Mouse (Mus musculus): Measurements from ENCODE around the gene Tes3-ps.

Gene Tes3-ps

DNA sequence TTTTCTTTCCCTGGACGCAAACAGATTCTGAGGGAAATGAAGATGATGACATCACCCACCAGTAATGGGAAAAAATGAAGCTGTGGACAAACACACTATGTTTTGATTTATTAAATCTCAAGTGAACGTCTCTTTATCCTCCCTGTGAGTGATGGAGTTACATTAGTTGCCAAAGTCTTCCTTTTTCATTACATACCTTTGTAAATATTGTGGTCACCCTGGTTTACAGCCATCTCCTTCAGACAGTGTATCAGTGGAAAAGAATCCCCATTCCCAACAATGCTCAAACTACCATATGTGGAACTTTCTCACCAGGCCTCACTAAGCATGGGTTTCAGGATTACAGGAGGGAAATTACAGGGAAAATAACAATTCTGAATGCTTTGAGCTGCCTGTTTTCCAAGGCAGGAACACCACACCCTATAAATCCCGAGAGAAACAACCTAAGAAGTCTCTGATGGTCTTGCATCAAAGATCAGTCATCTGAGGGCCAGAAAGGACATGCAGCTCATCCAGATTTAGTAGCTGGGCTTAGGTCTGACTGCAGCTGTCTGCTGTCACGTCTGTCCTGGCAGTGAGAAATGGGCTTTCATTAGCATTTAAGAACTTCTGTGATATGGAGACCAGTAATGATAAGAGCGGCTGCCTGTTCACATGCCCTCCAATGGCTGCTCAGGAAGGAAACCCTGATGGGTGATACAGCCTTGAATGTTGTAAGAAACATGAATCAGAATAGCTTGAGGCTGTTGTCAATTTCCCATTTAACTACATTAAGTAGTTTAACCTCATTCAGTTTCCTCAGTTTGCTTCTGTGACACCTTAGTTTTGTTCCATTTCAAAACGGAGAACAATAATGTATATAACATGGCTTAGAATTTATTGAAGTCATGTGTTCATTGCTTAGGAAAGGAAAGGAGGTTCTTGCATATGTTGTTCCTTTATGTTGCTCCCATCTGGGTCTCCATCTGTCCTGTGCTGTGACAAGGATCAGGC, at the start of gene Tes3-ps:
Tes3-ps (plus strand) TSS at position 943 of the 993 bp plus-strand sequence.
- DNase-seq (ENCODE audit: low read depth) = peak; percentile 94

DNA sequence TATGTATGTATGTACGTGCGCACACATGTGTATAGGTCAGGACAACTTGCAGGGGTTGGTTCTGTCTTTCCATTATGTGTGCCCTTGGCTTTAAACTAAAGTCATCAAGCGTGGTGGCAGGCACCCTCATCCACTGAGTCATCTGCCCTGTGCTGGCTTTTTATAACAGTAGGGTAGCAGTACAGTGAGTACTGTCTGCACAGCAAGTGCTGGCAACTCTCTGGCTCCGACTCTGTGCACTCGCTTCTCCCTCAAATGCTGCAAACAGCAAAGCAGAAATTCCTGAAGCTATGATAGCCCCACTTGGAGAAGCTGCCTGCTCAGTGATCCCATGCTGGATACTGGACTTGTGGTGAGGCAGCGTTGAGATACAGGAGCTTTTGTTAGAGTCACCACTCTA, 48.7 kb upstream of the Tes3-ps start:
- DNase-seq (ENCODE audit: low read depth) = no peak

DNA sequence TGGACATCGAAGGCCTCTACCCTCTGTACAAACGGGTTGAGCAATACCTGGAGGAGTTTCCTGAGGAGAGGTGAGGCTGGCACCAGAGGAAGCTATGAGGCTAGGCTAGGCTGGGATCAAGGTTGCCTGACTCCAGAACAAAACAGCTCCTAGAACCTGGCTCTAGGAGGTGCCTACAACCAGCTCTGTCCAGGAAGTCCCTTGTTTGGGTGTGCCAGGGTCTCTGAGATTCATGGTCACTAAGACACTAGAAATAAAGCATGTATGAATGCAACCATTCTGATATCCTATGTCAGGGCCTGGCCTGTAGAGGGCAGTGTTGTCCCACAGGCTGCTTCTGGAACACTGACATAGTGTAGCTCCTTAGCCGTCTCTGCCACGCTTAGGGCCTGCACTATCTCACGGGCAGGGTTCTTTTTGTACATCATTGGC, 43.8 kb upstream of the Tes3-ps start:
- DNase-seq (ENCODE audit: low read depth) = peak; percentile 63

DNA sequence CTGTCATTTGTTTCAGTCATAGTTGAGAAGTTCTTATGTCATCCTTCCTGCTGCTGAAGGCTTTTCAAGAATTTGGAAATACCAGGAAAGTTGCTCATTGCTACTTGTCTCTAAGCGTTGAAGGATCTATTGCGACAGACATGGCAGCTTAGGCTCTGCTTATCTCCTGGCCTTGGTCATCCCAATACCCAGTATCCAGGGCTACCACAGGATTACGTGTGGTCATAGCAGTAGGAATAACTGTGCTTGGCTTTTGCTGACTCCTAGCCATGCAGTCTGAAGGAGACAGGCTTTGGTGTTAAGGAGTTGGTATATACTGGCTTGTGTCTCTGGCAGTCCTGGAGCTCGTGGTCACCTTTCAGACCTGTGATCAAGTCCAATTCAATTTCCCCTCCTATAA, 32.8 kb upstream of the Tes3-ps start:
- DNase-seq (ENCODE audit: low read depth) = peak; percentile 67

DNA sequence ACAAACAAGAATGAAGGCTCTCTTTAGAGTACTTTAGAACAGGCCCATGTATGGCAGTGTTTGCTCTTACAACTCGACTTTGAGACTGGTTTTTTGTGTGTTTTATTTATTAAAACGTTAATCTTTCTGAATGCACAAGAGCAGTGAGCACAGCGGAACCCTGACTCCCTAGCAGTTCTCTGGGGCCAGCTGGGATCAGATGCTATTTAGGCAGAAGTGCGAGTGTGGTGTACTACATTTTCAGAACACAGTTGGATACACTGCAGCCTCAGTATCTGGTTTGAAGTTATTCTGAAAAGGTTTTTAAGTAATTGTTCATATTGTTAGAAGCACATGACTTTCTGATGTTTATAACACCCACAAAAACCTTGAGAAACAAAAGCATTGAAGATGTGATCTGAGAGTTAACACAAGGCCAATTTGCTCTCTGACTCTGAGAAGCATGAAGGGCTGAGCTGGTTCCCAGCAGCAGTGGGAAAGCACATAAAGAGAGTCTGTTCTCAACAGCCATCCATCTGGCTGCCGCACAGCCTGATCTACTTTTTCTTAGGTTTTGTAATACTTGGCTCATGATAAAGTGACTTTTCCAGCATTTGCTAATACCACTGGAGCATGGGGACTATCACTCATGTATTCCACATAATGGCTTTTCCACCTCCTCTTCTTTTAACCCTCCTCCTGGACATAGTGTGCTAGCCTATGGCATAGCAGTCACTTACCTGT, 32.3 kb upstream of the Tes3-ps start:
- peak; percentile 98 for DNase-seq (ENCODE audit: low read depth)

DNA sequence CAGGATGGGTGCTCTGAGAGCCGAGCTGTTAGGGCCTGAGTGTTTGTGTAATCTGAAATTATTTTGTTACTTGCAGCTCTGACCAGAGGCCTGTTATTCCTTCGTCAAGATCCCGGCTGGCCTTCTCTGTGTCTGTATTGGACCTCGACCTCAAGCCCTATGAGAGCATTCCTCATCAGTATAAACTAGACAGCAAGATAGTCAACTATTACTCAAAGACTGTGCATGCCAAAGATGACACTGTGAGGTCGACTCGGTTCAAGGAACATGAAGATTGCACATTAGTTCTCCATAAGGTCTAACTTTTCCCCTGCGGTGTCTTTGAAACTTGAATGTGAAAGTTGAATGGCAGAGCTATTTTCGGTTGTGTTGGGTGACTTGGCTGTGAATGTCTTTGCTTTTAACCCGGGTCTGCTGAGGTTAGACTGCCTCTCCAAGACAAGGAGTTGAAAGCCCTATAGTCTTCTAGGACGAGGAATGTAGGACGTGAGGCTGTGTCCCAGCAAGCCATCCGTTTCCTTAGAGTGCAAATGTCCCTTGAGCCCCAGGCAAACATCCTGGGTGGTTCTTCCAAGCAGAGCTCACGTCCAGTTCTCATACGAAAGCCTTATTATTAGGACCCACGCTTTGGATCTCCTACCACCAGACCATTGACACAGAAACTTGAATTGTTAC, 31.5 kb upstream of the Tes3-ps start:
- no peak for DNase-seq (ENCODE audit: low read depth)

DNA sequence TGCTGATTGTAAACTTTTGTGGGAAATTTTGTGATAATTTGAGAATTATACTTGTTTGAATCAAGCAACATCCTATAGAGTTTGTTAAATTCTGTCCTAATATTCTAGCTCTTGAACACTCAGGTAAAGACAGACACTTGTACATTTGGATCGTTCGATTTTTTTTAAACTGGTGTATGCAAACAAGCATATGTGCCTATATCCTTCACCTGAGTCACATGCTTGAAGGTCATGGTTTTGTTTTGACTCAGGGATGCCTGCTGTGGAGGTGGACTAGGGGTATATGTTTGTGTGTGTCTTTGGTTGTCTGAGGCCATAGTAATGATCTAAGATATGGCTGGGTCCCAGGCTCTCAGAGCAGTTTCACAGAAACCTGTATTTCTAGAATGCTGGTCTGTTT, 30.2 kb upstream of the Tes3-ps start:
- no peak for DNase-seq (ENCODE audit: low read depth)

DNA sequence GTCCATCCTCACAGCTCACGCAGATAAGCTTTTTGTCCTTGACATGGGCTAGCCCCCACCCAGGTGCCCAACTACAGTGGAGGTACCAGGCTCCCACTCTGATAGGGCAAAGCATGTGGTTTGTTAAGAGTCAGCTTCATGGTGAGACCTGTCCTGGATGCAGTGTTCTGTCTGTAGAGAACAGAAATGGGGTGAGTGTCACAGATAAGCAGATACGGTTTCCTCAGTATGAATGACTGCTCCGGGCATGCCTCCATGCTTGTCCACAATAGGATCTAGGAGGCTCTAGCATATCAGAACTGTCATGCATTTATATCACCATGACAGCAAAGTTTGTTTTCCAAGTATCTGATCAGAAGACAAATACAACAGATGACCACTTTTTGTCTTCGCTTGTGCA, 27.2 kb upstream of the Tes3-ps start:
- DNase-seq (ENCODE audit: low read depth) = no peak

DNA sequence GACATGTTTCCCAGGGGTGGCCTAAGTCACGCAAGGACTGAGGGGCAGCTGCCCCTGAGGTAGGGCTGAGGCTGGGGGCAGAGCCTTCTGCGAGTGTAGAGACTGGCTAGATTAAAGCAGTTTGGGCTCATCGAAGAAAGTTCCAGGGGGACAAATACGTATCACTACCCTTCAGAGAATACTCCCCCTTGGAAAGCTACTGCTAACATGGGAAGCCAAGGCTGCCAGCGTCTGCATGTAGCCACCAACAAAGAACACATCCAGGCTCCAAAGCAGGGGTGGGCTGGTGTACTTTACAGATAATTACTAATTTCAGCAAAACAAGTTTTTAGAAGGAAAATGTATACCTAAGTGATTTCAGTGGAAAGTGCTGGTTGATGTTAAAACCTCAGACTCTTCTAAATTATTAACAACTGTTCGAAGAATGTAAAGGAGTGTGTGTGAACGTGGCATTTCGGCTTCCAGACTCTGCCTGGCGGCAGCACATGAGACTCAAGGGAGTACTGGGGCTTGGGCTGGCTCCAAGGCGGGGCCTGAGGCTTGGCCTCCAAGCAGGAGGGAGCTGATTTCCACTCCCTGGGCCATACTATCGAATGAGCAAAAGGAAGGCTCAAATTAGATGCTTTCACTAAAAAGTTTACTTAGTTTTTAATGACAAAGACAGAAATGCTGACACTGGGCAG, 26.6 kb upstream of the Tes3-ps start:
- DNase-seq (ENCODE audit: low read depth) = peak; percentile 91

DNA sequence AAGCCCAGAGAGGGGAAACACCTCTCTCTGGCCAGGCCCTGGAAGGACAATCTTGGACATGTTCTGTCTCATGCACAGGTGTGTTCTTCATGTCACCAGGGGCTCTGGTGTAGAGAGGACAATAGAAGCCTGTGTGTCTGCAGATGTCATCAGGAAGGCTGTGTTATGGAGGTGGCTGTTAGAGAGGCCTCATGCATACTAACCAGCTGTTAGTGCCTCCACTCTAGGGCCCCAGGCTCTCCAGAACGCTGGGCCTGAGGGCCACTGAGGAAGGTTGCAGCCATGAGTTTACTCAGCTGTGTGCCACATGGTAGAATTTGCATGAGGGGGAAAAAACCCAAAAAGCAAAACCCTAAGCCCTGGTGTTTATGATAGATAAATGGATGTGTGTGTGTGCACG, 25.5 kb upstream of the Tes3-ps start:
- no peak for DNase-seq (ENCODE audit: low read depth)

DNA sequence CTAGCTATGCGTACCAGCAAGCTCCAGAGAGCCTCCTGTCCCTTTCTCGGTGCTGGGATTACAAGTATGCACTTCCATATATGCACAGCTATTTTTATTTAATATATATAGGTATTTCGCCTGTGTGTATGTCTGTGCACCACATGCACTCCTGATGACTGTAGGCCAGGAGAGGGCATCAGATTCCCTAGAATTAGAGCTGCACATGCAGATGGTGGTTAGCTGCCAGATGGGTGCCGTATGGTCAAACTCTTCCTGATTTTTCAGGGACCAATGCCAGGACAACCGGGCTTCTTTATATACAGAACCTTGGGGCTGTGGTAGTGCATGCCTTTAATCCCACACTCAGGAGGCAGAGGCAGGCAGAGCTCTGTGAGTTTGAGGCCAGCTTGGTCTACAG, 24.1 kb upstream of the Tes3-ps start:
- no peak for DNase-seq (ENCODE audit: low read depth)

DNA sequence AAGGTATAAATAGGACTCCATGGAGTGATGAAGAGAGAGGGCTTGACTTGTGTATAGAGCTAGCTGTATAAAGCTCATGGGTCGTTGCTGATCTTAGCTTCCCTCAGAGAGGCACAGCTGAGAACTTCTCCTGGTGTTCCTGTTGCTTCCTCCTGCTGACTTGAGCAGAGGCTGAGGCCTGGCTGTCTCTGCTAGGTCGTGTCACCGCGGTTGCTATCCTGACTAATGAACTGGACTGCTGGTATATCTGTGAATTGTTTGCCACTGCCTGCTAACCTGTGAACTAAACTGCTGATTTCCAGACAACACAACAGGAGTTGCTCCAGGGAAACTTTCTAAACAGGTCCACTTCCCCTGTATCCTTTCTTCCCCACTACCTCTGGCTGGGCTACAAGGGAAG, 22.8 kb upstream of the Tes3-ps start:
- no peak for DNase-seq (ENCODE audit: low read depth)

DNA sequence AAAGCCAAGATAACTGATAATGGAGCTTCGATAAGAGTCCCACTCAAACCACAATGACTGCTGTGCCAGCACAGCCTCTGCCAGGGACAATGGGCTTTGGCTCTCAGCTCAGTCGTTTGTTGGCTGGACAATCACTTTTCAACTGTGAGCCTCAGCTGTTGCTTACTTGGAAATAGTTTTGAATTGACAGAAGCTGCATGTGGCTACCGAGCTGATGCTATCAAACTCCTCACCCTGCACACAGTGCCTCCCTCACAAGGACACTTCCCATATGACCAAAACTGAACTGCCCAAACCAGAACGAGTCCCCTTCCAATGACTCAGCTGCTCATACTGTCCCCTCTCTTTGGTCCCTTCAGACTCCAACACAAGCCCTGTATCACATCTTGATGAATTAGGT, 22.3 kb upstream of the Tes3-ps start:
- DNase-seq (ENCODE audit: low read depth) = no peak

DNA sequence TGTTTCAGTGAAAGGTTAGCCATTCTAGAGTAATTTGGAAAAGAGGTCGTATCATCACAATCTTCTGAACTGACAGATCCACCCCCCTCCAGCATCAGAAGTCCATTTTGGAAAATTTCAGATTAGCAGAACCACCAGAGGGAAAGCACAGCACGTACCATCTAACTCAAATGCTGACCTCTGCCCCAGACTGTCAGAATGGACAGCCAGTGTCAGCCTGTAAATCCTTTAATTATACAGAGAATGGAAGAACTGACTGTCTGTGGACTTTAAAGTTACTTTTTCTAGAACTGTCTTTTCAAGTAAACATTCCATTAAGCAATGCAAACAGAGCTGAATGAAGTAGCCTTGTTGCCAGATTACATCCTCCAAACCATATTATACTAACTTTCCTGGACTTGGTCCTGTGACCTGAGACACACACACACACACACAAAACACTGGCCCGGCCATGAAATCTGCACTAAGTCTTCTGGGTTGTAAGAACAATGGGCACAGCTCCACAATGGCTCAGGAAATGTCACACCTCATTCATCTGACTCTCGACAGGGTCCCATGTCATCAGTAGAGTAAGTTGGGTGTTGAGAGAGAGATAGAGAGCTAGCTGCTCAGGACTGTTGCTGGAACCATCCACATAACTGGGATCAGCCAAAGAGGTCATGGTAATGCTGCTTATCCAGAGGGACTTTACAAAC, 21.0 kb upstream of the Tes3-ps start:
- DNase-seq (ENCODE audit: low read depth) = no peak

DNA sequence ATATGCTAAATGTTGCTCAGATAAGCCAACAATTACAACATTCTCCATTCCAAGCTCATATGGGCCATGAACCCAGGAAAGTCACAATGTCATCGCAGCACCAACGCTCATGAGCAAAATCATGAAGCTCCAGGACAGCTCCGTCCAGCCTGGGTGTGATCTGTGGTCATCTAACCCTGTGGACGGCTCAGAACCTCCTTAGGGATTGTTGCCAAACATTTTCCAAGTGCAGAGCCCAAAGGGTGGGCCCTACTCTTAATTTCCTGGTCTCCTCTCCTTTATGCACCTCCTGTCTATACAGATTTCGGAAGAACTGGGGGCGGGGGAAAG, 20.5 kb upstream of the Tes3-ps start:
- no peak for DNase-seq (ENCODE audit: low read depth)

DNA sequence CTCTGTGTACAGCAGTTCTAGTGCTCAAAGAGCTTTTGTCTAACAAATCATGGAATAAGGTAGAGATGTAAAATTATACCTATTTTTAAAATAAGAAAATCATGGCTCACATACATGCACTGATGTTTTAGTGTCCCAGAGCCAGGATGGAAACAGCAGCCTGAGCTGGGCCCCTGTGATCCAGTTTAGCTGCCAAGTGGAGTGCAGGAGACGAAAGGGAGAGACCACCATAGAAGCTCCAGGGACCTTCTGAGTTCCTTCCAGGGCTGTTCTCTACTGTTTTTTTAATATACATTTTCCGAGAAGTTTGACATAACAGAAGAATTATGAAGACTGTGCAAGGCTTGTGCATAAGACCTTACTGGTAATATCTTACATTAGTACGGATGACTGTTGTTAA, 15.2 kb upstream of the Tes3-ps start:
- no peak for DNase-seq (ENCODE audit: low read depth)

DNA sequence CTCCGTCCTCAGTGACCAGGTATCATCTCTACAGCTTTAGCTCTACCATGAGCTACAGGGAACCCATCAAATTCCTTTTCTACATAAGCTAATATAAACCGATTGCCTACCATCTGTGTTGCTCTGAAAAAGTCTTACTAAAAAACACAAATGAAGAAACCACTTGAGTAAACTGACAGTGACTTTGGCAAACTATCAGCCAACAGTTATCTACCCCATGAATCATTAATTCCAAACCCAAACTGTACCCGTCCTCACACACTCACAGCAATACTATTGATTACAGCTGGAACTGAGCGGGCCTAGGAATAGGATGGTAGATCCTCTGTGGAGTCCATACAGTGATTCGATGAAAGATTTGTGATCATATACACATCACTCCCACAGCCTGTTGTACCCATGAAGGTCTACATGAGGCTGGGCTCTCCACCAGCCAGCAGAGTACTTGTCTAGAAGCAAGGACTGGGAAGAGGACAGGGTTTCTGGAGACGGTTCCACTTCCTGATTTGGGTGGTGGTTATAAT, 14.2 kb upstream of the Tes3-ps start:
- no peak for DNase-seq (ENCODE audit: low read depth)

DNA sequence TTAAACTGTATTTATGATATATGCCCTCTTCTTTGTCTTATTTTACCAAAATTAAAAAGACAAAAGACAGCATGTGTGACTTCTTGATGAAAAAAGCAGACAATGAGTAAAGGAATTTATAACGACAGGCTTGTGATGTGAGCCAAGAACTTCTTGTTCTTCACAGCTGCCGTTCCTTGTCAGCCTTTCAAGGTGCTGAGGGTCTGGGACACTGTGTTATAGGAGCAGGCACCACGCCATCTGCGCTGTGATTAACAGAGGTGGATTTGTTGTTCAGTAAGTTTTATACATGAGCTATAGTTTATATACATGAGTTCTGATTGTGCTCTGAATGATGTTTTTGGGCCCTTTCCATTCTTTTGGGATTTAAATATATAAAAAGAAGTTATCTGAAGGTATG, 13.7 kb upstream of the Tes3-ps start:
- no peak for DNase-seq (ENCODE audit: low read depth)

DNA sequence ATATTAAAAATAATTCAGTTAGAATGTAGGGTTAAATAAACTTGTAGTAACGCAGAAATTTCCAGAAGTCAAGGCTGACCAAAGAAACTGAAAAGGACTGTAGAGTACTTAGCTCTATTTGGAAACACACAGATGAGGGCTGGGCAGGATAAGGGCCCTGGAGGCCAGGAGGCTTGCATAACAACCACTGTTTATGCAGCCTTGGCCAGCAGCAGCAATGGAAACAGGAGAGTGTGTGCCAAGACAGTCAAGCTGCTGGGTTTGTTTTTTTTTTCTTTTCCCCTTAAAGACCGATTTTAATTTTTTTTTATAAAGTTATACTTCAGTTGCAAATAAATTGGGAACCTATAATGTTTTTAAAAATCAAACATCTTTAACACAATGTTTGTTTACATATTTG, 13.1 kb upstream of the Tes3-ps start:
- DNase-seq (ENCODE audit: low read depth) = peak; percentile 89

DNA sequence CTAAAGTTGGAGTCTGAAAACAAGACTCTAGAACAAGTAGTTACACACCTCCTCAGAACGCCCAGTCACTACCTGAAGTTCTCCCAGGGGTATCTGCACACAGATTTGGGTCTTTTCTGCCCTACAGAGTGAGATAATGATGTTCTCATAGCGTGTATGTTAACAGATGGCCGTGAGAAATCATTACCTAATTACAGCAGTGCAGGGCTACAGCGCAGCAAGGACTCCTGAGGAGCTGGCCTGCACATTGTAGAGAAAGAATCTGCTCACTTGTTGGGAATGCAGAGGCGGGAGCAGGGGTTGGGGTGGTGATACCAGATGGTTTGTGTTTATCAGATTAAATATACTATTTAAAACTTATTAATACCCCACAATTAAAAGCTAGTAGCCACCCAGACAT, 12.6 kb upstream of the Tes3-ps start:
- DNase-seq (ENCODE audit: low read depth) = no peak

DNA sequence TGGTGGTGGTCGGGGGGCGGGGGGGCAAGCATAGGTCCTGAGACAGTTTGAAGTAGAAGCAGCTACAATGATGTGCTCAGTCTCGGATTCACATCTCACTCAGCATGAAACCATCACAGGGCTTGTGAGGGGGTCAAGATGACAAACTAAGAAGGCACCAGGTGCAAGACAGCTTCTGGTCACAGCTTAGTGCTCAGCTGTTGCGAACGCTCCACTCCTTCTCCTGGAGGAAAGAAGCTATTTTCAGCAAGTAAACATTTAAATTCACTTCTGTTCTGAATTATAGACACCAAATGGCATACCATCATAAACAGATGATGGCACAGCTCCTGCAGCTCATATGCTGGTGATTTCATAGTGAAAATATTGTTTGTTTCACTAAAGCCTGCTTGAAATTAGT, 7.7 kb upstream of the Tes3-ps start:
- DNase-seq (ENCODE audit: low read depth) = no peak
